Mouse (Mus musculus): ENCODE results near the gene Tes3-ps. TPM values are rescaled to one million over a fixed set of nuclear protein-coding genes. Genes with fewer than 3 reads are reported as not detected.

Tes3-ps gene
- total RNA-seq, 2 experiments from 2014 or later = 1.2 to 1.4 TPM

GRCm38 (mm10) chr13:49480551-49480950 lies 12.6 kb upstream of the Tes3-ps start:
- intact Hi-C loops (cut with DNase I) = no loop called here
- peak in 1 of 2 experiments; percentile 36 for DNase-seq

- intact Hi-C loops (cut with DNase I) = no loop called here
- DNase-seq = no peak
These were observed 7.7 kb upstream of the Tes3-ps start for GRCm38 (mm10) chr13:49485388-49485787.

GRCm38 (mm10) chr13:49504510-49504909 lies 11.4 kb downstream of the Tes3-ps start, which contains the start of gene Ecm2:
Ecm2 (plus strand) TSS chr13:49504810.
- intact Hi-C loops (cut with DNase I) = no loop called here
- no peak for DNase-seq

- intact Hi-C loops (cut with DNase I) = loop anchor here (5.0 kb wide), 1 partner anchor 37 kb away; the partner anchor contains the start of gene Aspn
- peak in 1 of 2 experiments; percentile 10 for DNase-seq
These were observed 12.7 kb downstream of the Tes3-ps start for GRCm38 (mm10) chr13:49505776-49506175.

GRCm38 (mm10) chr13:49507176-49507575 lies 14.1 kb downstream of the Tes3-ps start:
- no peak for DNase-seq
- intact Hi-C loops (cut with DNase I) = loop anchor here (5.0 kb wide), 1 partner anchor 35 kb away; the partner anchor contains the start of gene Aspn

GRCm38 (mm10) chr13:49518761-49519160 lies 25.6 kb downstream of the Tes3-ps start:
- DNase-seq = no peak
- intact Hi-C loops (cut with DNase I) = no loop called here

GRCm38 (mm10) chr13:49526235-49526634 lies 33.1 kb downstream of the Tes3-ps start:
- intact Hi-C loops (cut with DNase I) = no loop called here
- DNase-seq = no peak

- intact Hi-C loops (cut with DNase I) = no loop called here
- no peak for DNase-seq
These were observed 37.5 kb downstream of the Tes3-ps start for GRCm38 (mm10) chr13:49530636-49531035.

- DNase-seq = no peak
- intact Hi-C loops (cut with DNase I) = no loop called here
These were observed 43.8 kb downstream of the Tes3-ps start for GRCm38 (mm10) chr13:49536946-49537345.

GRCm38 (mm10) chr13:49538693-49539092 lies 45.6 kb downstream of the Tes3-ps start:
- no peak for DNase-seq
- intact Hi-C loops (cut with DNase I) = no loop called here

GRCm38 (mm10) chr13:49544279-49544678 lies 51.2 kb downstream of the Tes3-ps start, which contains the start of gene Aspn:
Aspn (plus strand) TSS chr13:49544443.
- no peak for DNase-seq
- intact Hi-C loops (cut with DNase I) = loop anchor here (5.0 kb wide), 1 partner anchor 37 kb away; no protein-coding TSS in a partner anchor

GRCm38 (mm10) chr13:49545646-49546045 lies 52.5 kb downstream of the Tes3-ps start:
- intact Hi-C loops (cut with DNase I) = loop anchor here (5.0 kb wide), 2 partner anchors 37 to 88 kb away; partner anchors contain the start of gene Omd
- peak; percentile 21 to 26 for DNase-seq

Other genes starting within 250 kb of the Tes3-ps start
- gene Susd3, start 244.6 kb upstream of the Tes3-ps start, total RNA-seq (2021) = under 1 TPM; 0.33 to 0.49 TPM
- 1 to 10 TPM in 1 of 2 experiments, under 1 TPM in 1; 0.79 to 1.5 TPM for gene Fgd3, start 173.0 kb upstream of the Tes3-ps start, total RNA-seq (2021)
- gene Bicd2, start 151.7 kb upstream of the Tes3-ps start, total RNA-seq (2021) = 10 to 100 TPM; 72.1 to 77.7 TPM
- gene Ippk, start 72.1 kb upstream of the Tes3-ps start, total RNA-seq (2021) = 1 to 10 TPM; 7.1 to 7.4 TPM
- 10 to 100 TPM; 16.4 to 19.1 TPM for gene Ecm2, start 11.5 kb downstream of the Tes3-ps start, total RNA-seq (2021)
- gene Aspn, start 51.1 kb downstream of the Tes3-ps start, total RNA-seq (2021) = 10 to 100 TPM; 73.3 to 74.1 TPM
- gene Omd, start 89.1 kb downstream of the Tes3-ps start, total RNA-seq (2021) = 1 to 10 TPM; 1.9 to 2.6 TPM
- 10 to 100 TPM; 77.8 to 82.5 TPM for gene Ogn, start 114.7 kb downstream of the Tes3-ps start, total RNA-seq (2021)
- gene Cenpp, start 159.5 kb downstream of the Tes3-ps start, total RNA-seq (2021) = 1 to 10 TPM; 2.5 to 3.2 TPM
- 10 to 100 TPM; 11.1 to 17.2 TPM for gene Nol8, start 159.8 kb downstream of the Tes3-ps start, total RNA-seq (2021)
- 10 to 100 TPM; 54.4 to 61.1 TPM for gene Iars, start 188.8 kb downstream of the Tes3-ps start, total RNA-seq (2021)

Data from heart, postnatal 14 days (tissue).